Mouse (Mus musculus) embryonic facial prominence, embryonic 13.5 days (tissue): Measurements from ENCODE around the gene Rps6ka4. TPM values are rescaled to one million over a fixed set of nuclear protein-coding genes. Genes with fewer than 3 reads are reported as not detected.

Experiments used
- ATAC-seq: fragments of 200-750 bp; cut with Nextera tagmentation; 2 replicates; pipeline ENCODE4 v1.8.0; 2017; ENCODE audit warnings: low read depth; ENCODE audit not compliant: insufficient number of reproducible peaks, insufficient read depth, low FRiP score, low TSS enrichment
- H3K27ac ChIP-seq: fragments of 300-500 bp; sonication (generic); 2 replicates; pipeline ENCODE4 v1.5.1; 2015; ENCODE audit warnings: moderate library complexity, mild to moderate bottlenecking, inconsistent platforms
- H3K27me3 ChIP-seq: fragments of 300-500 bp; sonication (generic); 2 replicates; pipeline ENCODE4 v1.6.1; 2015; ENCODE audit warnings: mild to moderate bottlenecking, inconsistent platforms
- H3K36me3 ChIP-seq: fragments of 300-500 bp; sonication (generic); 2 replicates; pipeline ENCODE4 v1.6.1; 2015; ENCODE audit warnings: mild to moderate bottlenecking, inconsistent platforms
- H3K4me1 ChIP-seq: fragments of 300-500 bp; sonication (generic); 2 replicates; pipeline ENCODE4 v1.6.1; 2015; ENCODE audit warnings: inconsistent platforms
- H3K4me2 ChIP-seq: fragments of 300-500 bp; sonication (generic); 2 replicates; pipeline ENCODE4 v1.6.1; 2015; ENCODE audit warnings: moderate library complexity, mild to moderate bottlenecking, inconsistent platforms
- H3K4me3 ChIP-seq: fragments of 300-500 bp; sonication (generic); 2 replicates; pipeline ENCODE4 v1.5.1; 2015; ENCODE audit warnings: mild to moderate bottlenecking, inconsistent platforms
- H3K9ac ChIP-seq: fragments of 300-500 bp; sonication (generic); 2 replicates; pipeline ENCODE4 v1.6.1; 2015; ENCODE audit warnings: mild to moderate bottlenecking, inconsistent platforms
- H3K9me3 ChIP-seq: fragments of 300-500 bp; sonication (generic); 2 replicates; pipeline ENCODE4 v1.6.1; 2016; ENCODE audit warnings: inconsistent platforms
- WGBS: fragments of 180-500 bp; shearing (Covaris S2); methylation state at CpG from one replicate; pipeline ENCODE4 v1.1.7; 2015; ENCODE audit warnings: mixed read lengths; 5-methylcytosine and 5-hydroxymethylcytosine counted together
- polyA plus RNA-seq: library from polyadenylated mRNA; unstranded; fragments of >200 nt; fragmentation: Nextera tagmentation; extraction: Ambion mirVana; gene quantifications from 2 replicates; pipeline ENCODE4 v1.2.1, GENCODE M21; 2015

Rps6ka4 gene
- polyA plus RNA-seq, result 20.9 and 24.3 TPM in 2 replicates

- 1% methylated on average over 44 of the region's 44 CpGs for WGBS
- H3K4me1 ChIP-seq, result peaks cover 16% of the 10 kb centered on the region
- peak within 1 kb of the TSS; percentile 80 for H3K9ac ChIP-seq
- no peaks in the 10 kb centered on the region for H3K9me3 ChIP-seq
- peak within 1 kb of the TSS; percentile 55 for H3K27ac ChIP-seq
- ATAC-seq, result peak; percentile 66
- peaks cover 24% of the 10 kb centered on the region for H3K36me3 ChIP-seq
- H3K27me3 ChIP-seq, result peaks cover 76% of the 10 kb centered on the region
- peak within 1 kb of the TSS; percentile 75 for H3K4me3 ChIP-seq
- H3K4me2 ChIP-seq, result peak within 1 kb of the TSS; percentile 92
Measured at GRCm38 (mm10) chr19:6840475-6841291, at the start of gene Rps6ka4. TSS of gene Rps6ka4 (minus strand) at chr19:6840636.

- Histone ChIP-seq H3K4me1 (no peaks in the 10 kb centered on the region), H3K9ac (no peak overlapping the region), H3K27me3 (no peaks in the 10 kb centered on the region), H3K36me3 (no peaks in the 10 kb centered on the region), H3K4me3 (no peak overlapping the region), H3K4me2 (no peak overlapping the region), H3K27ac (no peak overlapping the region), H3K9me3 (peaks cover 10% of the 10 kb centered on the region)
- no peak for ATAC-seq
- 84% methylated on average over 4 of the region's 4 CpGs for WGBS
Measured at GRCm38 (mm10) chr19:6877965-6878364, 37.5 kb upstream of the Rps6ka4 start.

GRCm38 (mm10) chr19:6876799-6877198 lies 36.4 kb upstream of the Rps6ka4 start:
- H3K9ac ChIP-seq, result no peak overlapping the region
- H3K4me3 ChIP-seq, result no peak overlapping the region

GRCm38 (mm10) chr19:6875834-6876233 lies 35.4 kb upstream of the Rps6ka4 start:
- 83% methylated on average over 6 of the region's 6 CpGs for WGBS
- peaks cover 9% of the 10 kb centered on the region for H3K9me3 ChIP-seq
- no peak overlapping the region for H3K4me2 ChIP-seq

More at GRCm38 (mm10) chr19:6876799-6877198, 36.4 kb upstream of the Rps6ka4 start:
- no peaks in the 10 kb centered on the region for H3K27me3 ChIP-seq
- H3K36me3 ChIP-seq, result no peaks in the 10 kb centered on the region
- H3K4me2 ChIP-seq, result no peak overlapping the region
- H3K9me3 ChIP-seq, result peaks cover 10% of the 10 kb centered on the region
- no peaks in the 10 kb centered on the region for H3K4me1 ChIP-seq
- no peak overlapping the region for H3K27ac ChIP-seq
- ATAC-seq, result no peak

GRCm38 (mm10) chr19:6874257-6874656 lies 33.8 kb upstream of the Rps6ka4 start:
- H3K4me2 ChIP-seq, result no peak overlapping the region
- H3K36me3 ChIP-seq, result no peaks in the 10 kb centered on the region
- H3K4me1 ChIP-seq, result peaks cover 3% of the 10 kb centered on the region; the same call in 1 of the 2 replicates
- H3K9ac ChIP-seq, result no peak overlapping the region
- no peaks in the 10 kb centered on the region for H3K27me3 ChIP-seq
- ATAC-seq, result no peak
- WGBS, result 83% methylated on average over 1 of the region's 1 CpGs
- no peak overlapping the region for H3K4me3 ChIP-seq
- no peak overlapping the region for H3K27ac ChIP-seq
- no peaks in the 10 kb centered on the region for H3K9me3 ChIP-seq

More at GRCm38 (mm10) chr19:6875834-6876233, 35.4 kb upstream of the Rps6ka4 start:
- Histone ChIP-seq H3K27me3 (no peaks in the 10 kb centered on the region), H3K4me3 (no peak overlapping the region), H3K9ac (no peak overlapping the region), H3K27ac (no peak overlapping the region), H3K36me3 (no peaks in the 10 kb centered on the region), H3K4me1 (no peaks in the 10 kb centered on the region)
- ATAC-seq, result no peak

GRCm38 (mm10) chr19:6872701-6873100 lies 32.3 kb upstream of the Rps6ka4 start:
- 69% methylated on average over 3 of the region's 3 CpGs for WGBS

GRCm38 (mm10) chr19:6871574-6872271 lies 31.3 kb upstream of the Rps6ka4 start:
- 67% methylated on average over 5 of the region's 5 CpGs for WGBS
- H3K4me1 ChIP-seq, result peaks cover 4% of the 10 kb centered on the region; the same call in 1 of the 2 replicates
- ATAC-seq, result no peak

More at GRCm38 (mm10) chr19:6872701-6873100, 32.3 kb upstream of the Rps6ka4 start:
- Histone ChIP-seq H3K27me3 (no peaks in the 10 kb centered on the region), H3K4me2 (no peak overlapping the region), H3K9me3 (no peaks in the 10 kb centered on the region), H3K4me3 (no peak overlapping the region), H3K36me3 (no peaks in the 10 kb centered on the region), H3K4me1 (peaks cover 4% of the 10 kb centered on the region; the same call in 1 of the 2 replicates), H3K9ac (no peak overlapping the region), H3K27ac (no peak overlapping the region)
- ATAC-seq, result no peak

GRCm38 (mm10) chr19:6869355-6869754 lies 28.9 kb upstream of the Rps6ka4 start:
- Histone ChIP-seq H3K36me3 (no peaks in the 10 kb centered on the region), H3K27ac (no peak overlapping the region), H3K27me3 (no peaks in the 10 kb centered on the region), H3K9ac (peak overlapping the region; percentile 28; the same call in 1 of the 2 replicates), H3K4me2 (peak overlapping the region; percentile 45), H3K4me1 (peaks cover 4% of the 10 kb centered on the region; the same call in 1 of the 2 replicates), H3K4me3 (0 out of 2 replicates have a peak overlapping the region, but pooled peaks have one; percentile 7), H3K9me3 (no peaks in the 10 kb centered on the region)
- ATAC-seq, result no peak
- 8% methylated on average over 5 of the region's 5 CpGs for WGBS

More at GRCm38 (mm10) chr19:6871574-6872271, 31.3 kb upstream of the Rps6ka4 start:
- H3K27me3 ChIP-seq, result no peaks in the 10 kb centered on the region
- no peaks in the 10 kb centered on the region for H3K9me3 ChIP-seq
- no peak overlapping the region for H3K4me2 ChIP-seq
- H3K36me3 ChIP-seq, result no peaks in the 10 kb centered on the region
- H3K27ac ChIP-seq, result no peak overlapping the region
- no peak overlapping the region for H3K9ac ChIP-seq
- no peak overlapping the region for H3K4me3 ChIP-seq

DNA sequence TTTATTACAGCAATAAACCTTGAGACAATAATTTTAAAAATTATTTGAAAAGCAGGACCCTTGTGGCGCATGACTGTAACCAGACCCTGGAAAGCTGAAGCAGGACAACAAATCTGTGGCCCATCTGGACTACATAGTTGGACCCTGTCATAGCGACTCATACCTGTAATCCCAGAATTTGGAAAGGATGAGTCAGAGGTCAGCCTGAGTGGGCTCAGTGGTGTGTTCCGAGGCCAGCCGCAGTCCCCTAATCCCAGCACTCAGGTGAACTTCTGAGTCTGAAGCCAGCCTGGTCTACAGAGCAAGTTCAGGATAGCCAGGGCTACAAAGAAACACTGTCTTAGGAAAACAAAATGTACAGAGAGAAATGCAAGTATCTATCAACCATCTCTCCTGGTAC lies 21.0 kb upstream of the Rps6ka4 start:
- H3K9ac ChIP-seq, result no peak overlapping the region
- no peak overlapping the region for H3K27ac ChIP-seq
- 86% methylated on average over 4 of the region's 4 CpGs for WGBS
- H3K4me2 ChIP-seq, result no peak overlapping the region
- H3K36me3 ChIP-seq, result no peaks in the 10 kb centered on the region
- no peak for ATAC-seq
- no peak overlapping the region for H3K4me3 ChIP-seq
- H3K9me3 ChIP-seq, result no peaks in the 10 kb centered on the region
- H3K27me3 ChIP-seq, result no peaks in the 10 kb centered on the region
- H3K4me1 ChIP-seq, result no peaks in the 10 kb centered on the region

GRCm38 (mm10) chr19:6860706-6861105 lies 20.3 kb upstream of the Rps6ka4 start:
- H3K27me3 ChIP-seq, result peaks cover 5% of the 10 kb centered on the region
- ATAC-seq, result no peak
- no peak overlapping the region for H3K4me3 ChIP-seq
- H3K27ac ChIP-seq, result no peak overlapping the region
- H3K4me2 ChIP-seq, result no peak overlapping the region
- no peaks in the 10 kb centered on the region; the same call in 1 of the 2 replicates for H3K4me1 ChIP-seq
- no peaks in the 10 kb centered on the region for H3K9me3 ChIP-seq
- 82% methylated on average over 6 of the region's 6 CpGs for WGBS
- no peaks in the 10 kb centered on the region for H3K36me3 ChIP-seq
- no peak overlapping the region for H3K9ac ChIP-seq

GRCm38 (mm10) chr19:6859971-6860370 lies 19.5 kb upstream of the Rps6ka4 start:
- Histone ChIP-seq H3K4me2 (no peak overlapping the region), H3K4me1 (peaks cover 7% of the 10 kb centered on the region), H3K9ac (no peak overlapping the region), H3K27ac (no peak overlapping the region), H3K4me3 (no peak overlapping the region), H3K36me3 (no peaks in the 10 kb centered on the region), H3K27me3 (peaks cover 13% of the 10 kb centered on the region), H3K9me3 (no peaks in the 10 kb centered on the region)
- ATAC-seq, result no peak
- 82% methylated on average over 3 of the region's 3 CpGs for WGBS
